Mouse (Mus musculus) limb, embryonic 14.5 days (tissue): ENCODE measurements around the gene Olfr705. TPM values are rescaled to one million over a fixed set of nuclear protein-coding genes. Genes with fewer than 3 reads are reported as not detected.
"Not testable (repeated sequence)": the region's sequence is repeated elsewhere in the genome, so short reads cannot be mapped to it uniquely, and the experiment has no call there.

Experiments
- ATAC-seq: fragments of 200-750 bp; cut with Nextera tagmentation; 2 replicates; pipeline ENCODE4 v1.8.0; 2017; ENCODE audit warnings: low read depth, moderate number of reproducible peaks, moderate TSS enrichment; ENCODE audit not compliant: low FRiP score
- DNase-seq: peaks from one replicate; pipeline ENCODE4 v3.0.0-alpha.2; 2015; ENCODE audit warnings: low spot score
- H3K27ac ChIP-seq: fragments of 300-500 bp; sonication (generic); replicated peaks from 2 replicates; pipeline ENCODE4 v1.5.1; 2014; ENCODE audit warnings: low read depth, mild to moderate bottlenecking, low read length, moderate library complexity, mixed read lengths
- H3K27me3 ChIP-seq: fragments of 300-500 bp; sonication (generic); 2 replicates; pipeline ENCODE4 v1.6.1; 2014; ENCODE audit warnings: low read length, mixed read lengths; ENCODE audit not compliant: control insufficient read depth, insufficient read depth
- H3K36me3 ChIP-seq: fragments of 300-500 bp; sonication (generic); 2 replicates; pipeline ENCODE4 v1.6.1; 2014; ENCODE audit warnings: mild to moderate bottlenecking, low read length, moderate library complexity, mixed read lengths; ENCODE audit not compliant: control insufficient read depth, insufficient read depth
- H3K4me1 ChIP-seq: fragments of 300-500 bp; sonication (generic); 2 replicates; pipeline ENCODE4 v1.6.1; 2014; ENCODE audit warnings: antibody characterized with exemption, low read length, mixed read lengths; ENCODE audit not compliant: control insufficient read depth, insufficient read depth
- H3K4me2 ChIP-seq: fragments of 300-500 bp; sonication (generic); replicated peaks from 2 replicates; pipeline ENCODE4 v1.6.1; 2014; ENCODE audit warnings: low read depth, mild to moderate bottlenecking, low read length, moderate library complexity; ENCODE audit not compliant: severe bottlenecking
- H3K4me3 ChIP-seq: fragments of 300-500 bp; sonication (generic); replicated peaks from 2 replicates; pipeline ENCODE4 v1.5.1; 2014; ENCODE audit warnings: low read length
- H3K9ac ChIP-seq: fragments of 300-500 bp; sonication (generic); 2 replicates; pipeline ENCODE4 v1.6.1; 2014; ENCODE audit warnings: mild to moderate bottlenecking, low read depth, low read length, moderate library complexity; ENCODE audit not compliant: severe bottlenecking
- H3K9me3 ChIP-seq: fragments of 300-500 bp; sonication (generic); 2 replicates; pipeline ENCODE4 v1.6.1; 2016; ENCODE audit warnings: low read length; ENCODE audit not compliant: control insufficient read depth
- POLR2A ChIP-seq: fragments of 200-500 bp; IDR thresholded peaks from 2 replicates; pipeline ENCODE4 v1.8.0; 2012; ENCODE audit warnings: inconsistent platforms, mild to moderate bottlenecking, moderate library complexity, borderline replicate concordance; ENCODE audit not compliant: insufficient read depth, insufficient read length; ENCODE audit errors: extremely low read depth
- WGBS: fragments of 180-500 bp; shearing (Covaris S2); extraction: QIAGEN DNeasy Blood & Tissue Kit; methylation state at CpG from one replicate; pipeline ENCODE4 v1.1.7; 2014; 5-methylcytosine and 5-hydroxymethylcytosine counted together
- polyA plus RNA-seq, 2 experiments: library from polyadenylated mRNA; depleted of rRNA in 1 of 2; stranded (reverse) in 1 of 2; unstranded in 1 of 2; fragments of >200 nt; fragmentation: Nextera tagmentation in 1 of 2; extraction: Ambion mirVana in 1 of 2; gene quantifications; 2 replicates each; pipeline versions ENCODE4 v1.2.1 to v1.2.3; 2012 to 2014

The Olfr705 gene
- polyA plus RNA-seq (2012; rRNA removed) (not detected in 2 replicates), polyA plus RNA-seq (2014; fragmentation: Nextera tagmentation; extraction: Ambion mirVana) (not detected in 2 replicates)

- no peak within 1 kb of the TSS for H3K27ac ChIP-seq
- no peaks in the 10 kb centered on the region for H3K4me1 ChIP-seq
- no peak within 1 kb of the TSS for H3K9ac ChIP-seq
- no peaks in the 10 kb centered on the region for H3K36me3 ChIP-seq
- no peak within 1 kb of the TSS for H3K4me2 ChIP-seq
- WGBS, result 76% methylated on average over 3 of the region's 3 CpGs
- TF ChIP-seq POLR2A, result no peak
- H3K4me3 ChIP-seq, result no peak within 1 kb of the TSS
- ATAC-seq (no peak), DNase-seq (no peak)
- H3K27me3 ChIP-seq, result no peaks in the 10 kb centered on the region
- H3K9me3 ChIP-seq, result no peaks in the 10 kb centered on the region
These were observed at the start of gene Olfr705 for GRCm38 (mm10) chr7:106876791-106877190. Gene Olfr705 (minus strand): TSS chr7:106876891.

DNA sequence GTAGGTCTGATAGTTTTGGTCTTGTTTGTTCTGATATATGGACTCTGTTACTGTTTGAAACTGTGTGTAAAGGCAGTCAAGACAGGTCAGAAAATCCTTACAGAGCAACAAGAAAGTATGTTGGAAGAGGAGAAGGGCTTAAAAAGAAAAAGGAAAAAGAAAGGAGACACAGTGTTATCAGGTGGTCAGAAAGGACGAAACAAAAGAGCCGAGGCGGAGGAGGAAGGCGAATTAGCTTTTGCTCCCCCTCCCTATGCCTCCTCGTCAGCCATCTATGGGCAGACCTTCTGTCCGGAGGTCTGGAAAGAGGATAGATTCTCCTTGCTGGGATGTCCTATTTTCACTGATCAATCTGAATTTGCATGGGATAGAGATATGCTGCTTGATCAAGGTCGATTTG is 44.3 kb upstream of the Olfr705 start:
- H3K4me2 ChIP-seq, H3K4me1 ChIP-seq, H3K27me3 ChIP-seq, DNase-seq, H3K9me3 ChIP-seq, H3K36me3 ChIP-seq, H3K9ac ChIP-seq, H3K27ac ChIP-seq, ATAC-seq, H3K4me3 ChIP-seq: not testable (repeated sequence)
- WGBS, result 89% methylated on average over 6 of the region's 7 CpGs

DNA sequence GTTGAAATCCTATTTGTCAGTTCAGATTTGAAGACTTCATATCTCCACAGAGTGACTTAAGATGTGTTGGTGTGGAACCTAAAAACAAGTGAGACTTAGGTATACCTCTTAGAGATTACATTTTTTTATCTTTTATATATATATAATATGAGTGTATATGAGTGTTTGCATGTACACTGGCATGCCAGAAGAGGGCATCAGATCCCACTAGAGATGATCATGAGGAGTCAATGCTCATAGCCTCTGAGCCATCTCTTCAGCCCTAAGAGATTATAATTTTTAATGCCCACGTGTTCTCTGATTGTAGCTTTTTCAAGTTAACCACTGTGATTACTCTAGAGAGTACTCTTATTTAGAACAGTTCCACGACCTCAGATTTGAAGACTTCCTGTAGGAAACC is 31.0 kb upstream of the Olfr705 start, which contains the start of gene Olfr1532-ps1:
Gene Olfr1532-ps1, plus strand, starts transcription at position 326 of the 400 bp plus-strand sequence.
- H3K27ac ChIP-seq, result no peak within 1 kb of the TSS
- H3K4me1 ChIP-seq, result no peaks in the 10 kb centered on the region
- H3K27me3 ChIP-seq, result no peaks in the 10 kb centered on the region
- H3K4me2 ChIP-seq, result no peak within 1 kb of the TSS
- no peak within 1 kb of the TSS for H3K9ac ChIP-seq
- no peaks in the 10 kb centered on the region for H3K36me3 ChIP-seq
- no peak for TF ChIP-seq POLR2A
- 57% methylated on average over 2 of the region's 2 CpGs for WGBS
- no peak for DNase-seq
- H3K9me3 ChIP-seq, result no peaks in the 10 kb centered on the region
- no peak for ATAC-seq
- no peak within 1 kb of the TSS for H3K4me3 ChIP-seq

GRCm38 (mm10) chr7:106901141-106901540 is 24.4 kb upstream of the Olfr705 start, which contains the start of gene Olfr707:
Gene Olfr707 (minus strand): TSS chr7:106901241.
- not testable (repeated sequence) for H3K36me3 ChIP-seq, H3K4me1 ChIP-seq, H3K27ac ChIP-seq, H3K4me2 ChIP-seq, H3K9me3 ChIP-seq, H3K27me3 ChIP-seq, DNase-seq, H3K4me3 ChIP-seq, ATAC-seq, H3K9ac ChIP-seq
- 82% methylated on average over 3 of the region's 3 CpGs for WGBS

DNA sequence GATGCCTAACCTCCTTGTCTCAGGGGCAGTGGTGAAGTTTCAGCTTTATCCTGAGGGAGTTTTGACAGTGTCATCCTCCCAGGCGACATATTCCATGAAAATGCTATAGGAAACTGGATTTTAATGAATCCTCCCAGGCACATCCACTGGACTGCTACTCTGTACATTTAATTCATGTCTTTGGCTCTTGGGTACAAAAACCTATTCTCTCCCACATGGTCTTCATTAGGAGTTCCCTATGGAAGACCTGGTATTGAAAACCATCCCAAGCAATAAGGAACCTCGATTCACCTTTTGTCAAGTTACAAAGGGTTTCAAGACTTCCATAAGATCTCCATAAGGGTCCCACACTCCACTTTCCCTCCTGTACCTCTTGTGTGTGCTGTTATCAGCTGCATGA is 11.4 kb upstream of the Olfr705 start, which contains the start of gene Olfr706:
Gene Olfr706, minus strand, starts transcription at position 101 of the 400 bp plus-strand sequence.
- H3K27me3 ChIP-seq, result no peaks in the 10 kb centered on the region
- 81% methylated on average over 2 of the region's 2 CpGs for WGBS
- no peaks in the 10 kb centered on the region for H3K9me3 ChIP-seq
- DNase-seq, result no peak
- H3K4me2 ChIP-seq, result no peak within 1 kb of the TSS
- ATAC-seq, result no peak
- H3K36me3 ChIP-seq, result no peaks in the 10 kb centered on the region
- H3K4me3 ChIP-seq, result no peak within 1 kb of the TSS
- no peak within 1 kb of the TSS for H3K9ac ChIP-seq
- H3K27ac ChIP-seq, result no peak within 1 kb of the TSS
- H3K4me1 ChIP-seq, result no peaks in the 10 kb centered on the region
- TF ChIP-seq POLR2A, result no peak

GRCm38 (mm10) chr7:106862885-106863284 is 13.8 kb downstream of the Olfr705 start, which contains the start of gene Olfr704:
Gene Olfr704 (plus strand): TSS chr7:106863185.
- Histone ChIP-seq H3K27me3 (no peaks in the 10 kb centered on the region), H3K36me3 (no peaks in the 10 kb centered on the region), H3K9ac (no peak within 1 kb of the TSS), H3K9me3 (no peaks in the 10 kb centered on the region), H3K4me2 (no peak within 1 kb of the TSS), H3K4me1 (no peaks in the 10 kb centered on the region), H3K4me3 (no peak within 1 kb of the TSS), H3K27ac (no peak within 1 kb of the TSS)
- no peak for ATAC-seq
- no peak for TF ChIP-seq POLR2A
- no peak for DNase-seq
